Mouse (Mus musculus) kidney, embryonic 14.5 days (tissue): ENCODE results near the gene Nmral1. TPM values are rescaled to one million over a fixed set of nuclear protein-coding genes. Genes with fewer than 3 reads are reported as not detected.
"Not testable (repeated sequence)": the region's sequence is repeated elsewhere in the genome, so short reads cannot be mapped to it uniquely, and the experiment has no call there.

ENCODE experiments used
- ATAC-seq: fragments of 200-750 bp; cut with Nextera tagmentation; 2 replicates; pipeline ENCODE4 v1.8.0; 2017; ENCODE audit warnings: moderate number of reproducible peaks, mild to moderate bottlenecking, moderate TSS enrichment, moderate library complexity; ENCODE audit not compliant: low FRiP score, low TSS enrichment
- H3K27ac ChIP-seq: fragments of 300-500 bp; sonication (generic); 2 replicates; pipeline ENCODE4 v1.5.1; 2014; ENCODE audit warnings: low read depth, mild to moderate bottlenecking, low read length, moderate library complexity, mixed read lengths
- H3K27me3 ChIP-seq: fragments of 300-500 bp; sonication (generic); 2 replicates; pipeline ENCODE4 v1.6.1; 2014; ENCODE audit warnings: mild to moderate bottlenecking, low read length; ENCODE audit not compliant: control insufficient read depth, insufficient read depth
- H3K36me3 ChIP-seq: fragments of 300-500 bp; sonication (generic); 2 replicates; pipeline ENCODE4 v1.6.1; 2014; ENCODE audit warnings: low read length, mixed read lengths; ENCODE audit not compliant: control insufficient read depth, insufficient read depth
- H3K4me1 ChIP-seq: fragments of 300-500 bp; sonication (generic); 2 replicates; pipeline ENCODE4 v1.6.1; 2014; ENCODE audit warnings: low read length, mixed read lengths; ENCODE audit not compliant: control insufficient read depth, insufficient read depth
- H3K4me2 ChIP-seq: fragments of 300-500 bp; sonication (generic); replicated peaks from 2 replicates; pipeline ENCODE4 v1.6.1; 2014; ENCODE audit warnings: low read depth, mild to moderate bottlenecking, low read length
- H3K4me3 ChIP-seq: fragments of 300-500 bp; sonication (generic); 2 replicates; pipeline ENCODE4 v1.5.1; 2014; ENCODE audit warnings: mild to moderate bottlenecking, low read length
- H3K9ac ChIP-seq: fragments of 300-500 bp; sonication (generic); 2 replicates; pipeline ENCODE4 v1.6.1; 2014; ENCODE audit warnings: low read depth, mild to moderate bottlenecking, low read length, moderate library complexity
- H3K9me3 ChIP-seq: fragments of 300-500 bp; sonication (generic); 2 replicates; pipeline ENCODE4 v1.6.1; 2016; ENCODE audit warnings: low read length; ENCODE audit not compliant: control insufficient read depth
- WGBS: fragments of 180-500 bp; shearing (Covaris S2); extraction: QIAGEN DNeasy Blood & Tissue Kit; methylation state at CpG from one replicate; pipeline ENCODE4 v1.1.7; 2014; 5-methylcytosine and 5-hydroxymethylcytosine counted together
- polyA plus RNA-seq: library from polyadenylated mRNA; unstranded; fragments of >200 nt; fragmentation: Nextera tagmentation; extraction: Ambion mirVana; gene quantifications from 2 replicates; pipeline ENCODE4 v1.2.1, GENCODE M21; 2014

The Nmral1 gene
- polyA plus RNA-seq, 1 experiment from 2014 or later, result 132 TPM

DNA sequence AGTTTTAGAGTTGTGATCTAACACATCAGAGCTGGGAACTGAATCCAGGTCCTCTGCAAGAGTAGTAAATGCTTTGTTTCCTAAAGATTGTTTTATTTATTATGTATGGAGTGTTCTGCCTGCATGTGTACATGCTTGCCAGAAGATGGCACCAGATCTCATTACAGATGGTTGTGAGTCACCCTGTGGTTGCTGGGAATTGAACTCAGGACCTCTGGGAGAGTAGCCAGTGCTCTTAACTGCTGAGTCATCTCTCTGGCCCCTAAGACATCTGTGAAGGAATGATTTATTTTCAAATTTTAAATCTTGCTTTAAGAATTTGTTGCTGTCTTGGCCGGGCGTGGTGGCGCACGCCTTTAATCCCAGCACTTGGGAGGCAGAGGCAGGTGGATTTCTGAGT is 29.8 kb downstream of the Nmral1 start:
- H3K9ac ChIP-seq, H3K9me3 ChIP-seq, H3K4me2 ChIP-seq, H3K27me3 ChIP-seq, H3K27ac ChIP-seq, H3K4me3 ChIP-seq, ATAC-seq: not testable (repeated sequence)
- H3K4me1 ChIP-seq, result peaks cover 10% of the 10 kb centered on the region
- WGBS, result 97% methylated on average over 4 of the region's 4 CpGs
- peaks cover 63% of the 10 kb centered on the region for H3K36me3 ChIP-seq

GRCm38 (mm10) chr16:4684457-4684791 is 34.7 kb downstream of the Nmral1 start:
- Histone ChIP-seq H3K9me3 (no peaks in the 10 kb centered on the region), H3K27ac (no peak overlapping the region), H3K4me1 (peaks cover 10% of the 10 kb centered on the region), H3K9ac (peak overlapping the region; percentile 90), H3K36me3 (peaks cover 19% of the 10 kb centered on the region), H3K4me2 (peak overlapping the region; percentile 94), H3K4me3 (peak overlapping the region; percentile 93), H3K27me3 (no peaks in the 10 kb centered on the region)
- 0% methylated on average over 9 of the region's 9 CpGs for WGBS
- ATAC-seq, result no peak; the same call in 1 of the 2 replicates

GRCm38 (mm10) chr16:4683581-4684456 is 35.3 kb downstream of the Nmral1 start:
- Histone ChIP-seq H3K9ac (peak overlapping the region; percentile 90), H3K4me1 (peaks cover 13% of the 10 kb centered on the region), H3K9me3 (no peaks in the 10 kb centered on the region), H3K4me2 (peak overlapping the region; percentile 94), H3K4me3 (peak overlapping the region; percentile 93), H3K27ac (peak overlapping the region; percentile 73; the same call in 1 of the 2 replicates), H3K27me3 (no peaks in the 10 kb centered on the region), H3K36me3 (peaks cover 13% of the 10 kb centered on the region)
- WGBS, result under 1% methylated on average over 54 of the region's 54 CpGs
- ATAC-seq, result peak; percentile 86

DNA sequence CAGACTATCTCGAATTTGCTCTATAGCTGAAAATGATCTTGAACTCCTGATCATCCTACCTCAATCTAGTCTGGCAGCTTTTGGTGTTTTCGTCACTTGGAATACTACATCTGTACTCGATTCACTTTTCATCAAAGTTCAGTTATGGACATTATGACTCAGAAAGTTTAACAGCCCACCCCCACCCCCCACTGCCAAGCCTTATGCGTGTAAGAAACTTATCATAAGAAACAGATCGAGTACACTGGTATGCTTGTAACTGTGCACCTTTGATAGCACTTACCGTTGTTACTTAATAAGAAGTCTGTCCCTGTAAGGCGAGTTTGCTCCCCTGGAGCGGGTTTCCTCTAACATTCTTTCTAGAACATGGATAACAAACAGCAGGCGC is 36.0 kb downstream of the Nmral1 start:
- H3K4me3 ChIP-seq, result peak overlapping the region; percentile 93
- peak overlapping the region; percentile 24; the same call in 1 of the 2 replicates for H3K27ac ChIP-seq
- peak overlapping the region; percentile 90 for H3K9ac ChIP-seq
- H3K36me3 ChIP-seq, result peaks cover 10% of the 10 kb centered on the region
- no peak for ATAC-seq
- H3K27me3 ChIP-seq, result no peaks in the 10 kb centered on the region
- no peaks in the 10 kb centered on the region for H3K9me3 ChIP-seq
- H3K4me1 ChIP-seq, result peaks cover 16% of the 10 kb centered on the region
- WGBS, result 31% methylated on average over 9 of the region's 9 CpGs
- H3K4me2 ChIP-seq, result peak overlapping the region; percentile 94

GRCm38 (mm10) chr16:4682628-4683179 is 36.5 kb downstream of the Nmral1 start:
- Histone ChIP-seq H3K36me3 (peaks cover 7% of the 10 kb centered on the region), H3K4me1 (peaks cover 16% of the 10 kb centered on the region), H3K4me2 (no peak overlapping the region; the same call in 1 of the 2 replicates), H3K4me3 (no peak overlapping the region; the same call in 1 of the 2 replicates), H3K27me3 (no peaks in the 10 kb centered on the region), H3K9me3 (no peaks in the 10 kb centered on the region), H3K9ac (peak overlapping the region; percentile 90; the same call in 1 of the 2 replicates), H3K27ac (no peak overlapping the region)
- WGBS, result 80% methylated on average over 4 of the region's 4 CpGs
- ATAC-seq, result no peak

- H3K4me3 ChIP-seq, H3K36me3 ChIP-seq, H3K4me2 ChIP-seq, H3K27ac ChIP-seq, H3K27me3 ChIP-seq, H3K9ac ChIP-seq, H3K9me3 ChIP-seq, ATAC-seq: not testable (repeated sequence)
- 90% methylated on average over 3 of the region's 3 CpGs for WGBS
- peaks cover 16% of the 10 kb centered on the region for H3K4me1 ChIP-seq
Measured at GRCm38 (mm10) chr16:4680922-4681455, 38.2 kb downstream of the Nmral1 start.

- H3K36me3 ChIP-seq, result peaks cover 10% of the 10 kb centered on the region
- peak; percentile 89 for ATAC-seq
- H3K4me2 ChIP-seq, result peak within 1 kb of the TSS; percentile 94
- H3K27ac ChIP-seq, result peak within 1 kb of the TSS; percentile 19; the same call in 1 of the 2 replicates
- peak within 1 kb of the TSS; percentile 61 for H3K9ac ChIP-seq
- H3K4me1 ChIP-seq, result peaks cover 6% of the 10 kb centered on the region; the same call in 1 of the 2 replicates
- under 1% methylated on average over 47 of the region's 47 CpGs for WGBS
- H3K9me3 ChIP-seq, result no peaks in the 10 kb centered on the region
- no peaks in the 10 kb centered on the region for H3K27me3 ChIP-seq
- peak within 1 kb of the TSS; percentile 70 for H3K4me3 ChIP-seq
Measured at GRCm38 (mm10) chr16:4679121-4680018, 39.8 kb downstream of the Nmral1 start, which contains the start of gene Coro7. Gene Coro7, minus strand, starts transcription at chr16:4679777.

GRCm38 (mm10) chr16:4678080-4678479 is 41.1 kb downstream of the Nmral1 start:
- peak overlapping the region; percentile 94; the same call in 1 of the 2 replicates for H3K4me2 ChIP-seq
- H3K36me3 ChIP-seq, result peaks cover 10% of the 10 kb centered on the region
- no peaks in the 10 kb centered on the region for H3K9me3 ChIP-seq
- no peaks in the 10 kb centered on the region for H3K27me3 ChIP-seq
- no peak overlapping the region for H3K9ac ChIP-seq
- no peak overlapping the region for H3K27ac ChIP-seq
- no peak overlapping the region for H3K4me3 ChIP-seq
- WGBS, result 86% methylated on average over 5 of the region's 5 CpGs
- H3K4me1 ChIP-seq, result peaks cover 6% of the 10 kb centered on the region; the same call in 1 of the 2 replicates
- no peak for ATAC-seq
